Mouse (Mus musculus): ENCODE data around the gene Vmn1r128.
"Not testable (repeated sequence)": the region's sequence is repeated elsewhere in the genome, so short reads cannot be mapped to it uniquely, and the experiment has no call there.

- not testable (repeated sequence) for TF ChIP-seq MYOG (IDR thresholded peaks at IDR 0.05; ENCODE audit: control insufficient read depth, extremely low read depth, insufficient read length); CTCF (IDR thresholded peaks at IDR 0.05; ENCODE audit: control insufficient read depth, insufficient read depth, insufficient read length); CEBPB (IDR thresholded peaks at IDR 0.05; ENCODE audit: low read depth)
Observed at GRCm38 (mm10) chr7:21349073-21349472, at the start of gene Vmn1r128.
